In the genomic region with DNA sequence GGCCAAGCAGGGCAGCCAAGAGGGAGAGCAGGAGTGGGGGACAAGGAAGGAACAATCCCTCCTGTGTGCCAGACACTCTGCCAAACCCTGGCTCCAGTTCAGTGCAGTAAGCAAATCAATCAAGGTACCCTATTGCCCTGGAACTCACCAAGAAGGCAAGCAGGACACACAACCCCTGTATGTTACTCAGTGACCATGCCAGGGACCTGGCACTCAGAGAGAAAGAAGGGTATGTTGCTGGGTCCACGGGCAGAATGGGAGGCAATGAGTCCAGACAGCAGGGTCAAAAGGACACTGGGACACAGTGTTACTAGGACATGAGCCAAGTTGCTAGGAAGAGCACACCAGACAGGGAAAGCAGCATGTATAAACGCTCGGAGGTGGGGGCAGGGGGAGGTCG, we compare ENCODE assay signal across 15 mouse cellular contexts. TPM values are rescaled to one million over a fixed set of nuclear protein-coding genes. Genes with fewer than 3 reads are reported as not detected.
DNase-seq lines count a peak whose midpoint lies in the region; TF ChIP-seq lines count a peak whose summit lies in the region.
"Had no signal": no experiment of that assay in that cellular context is flagged by ENCODE, and none has a peak within 500 bp of the region (broad histone marks: within the 10 kb centered on the region; RNA-seq: fewer than 3 reads in every experiment).

No protein-coding gene starts in this region.

- peaks cover 14% of the 10 kb centered on the region; the same call in 1 of the 2 replicates for H3K27me3 ChIP-seq in heart, embryonic 10.5 days (ENCODE audit: insufficient read depth, poor library complexity, severe bottlenecking)
- no peaks in the 10 kb centered on the region for H3K27me3 ChIP-seq in heart, adult 2 months (ENCODE audit: control insufficient read depth, insufficient read depth, low read length)
- no peaks in the 10 kb centered on the region for H3K27me3 ChIP-seq in liver, adult 2 months (ENCODE audit: control insufficient read depth, insufficient read depth, low read length)
- H3K27me3 ChIP-seq: heart, embryonic 15.5 days; midbrain, embryonic 12.5 days had no signal

- intact Hi-C loops in heart, adult 2 months (cut with DNase I) = no loop called here

- H3K79me2 ChIP-seq in heart, adult 2 months (replicated peaks; ENCODE audit: control insufficient read depth, insufficient read depth, low read length) = no peaks in the 10 kb centered on the region
- no peaks in the 10 kb centered on the region for H3K79me2 ChIP-seq in liver, adult 2 months (ENCODE audit: control insufficient read depth, insufficient read depth, low read length)

- TF ChIP-seq POLR2A in heart, adult 2 months (IDR thresholded peaks at IDR 0.05; ENCODE audit: insufficient read depth, low read depth, low read length) = no peak
- TF ChIP-seq POLR2A in liver, adult 2 months (IDR thresholded peaks at IDR 0.05; ENCODE audit: extremely low read depth, insufficient read depth, low read length) = no peak

- H3K4me1 ChIP-seq in heart, embryonic 10.5 days = peaks cover 23% of the 10 kb centered on the region
- H3K4me1 ChIP-seq in heart, adult 2 months (ENCODE audit: control insufficient read depth, insufficient read depth, low read length) = peaks cover 2% of the 10 kb centered on the region; the same call in 1 of the 2 replicates
- H3K4me1 ChIP-seq in liver, adult 2 months (ENCODE audit: control insufficient read depth, insufficient read depth, low read length) = peaks cover 22% of the 10 kb centered on the region
- H3K4me1 ChIP-seq in brown adipose tissue, adult 24 weeks (ENCODE audit: control insufficient read depth, insufficient read depth, insufficient read length, low read length) = peaks cover 7% of the 10 kb centered on the region
- H3K4me1 ChIP-seq: midbrain, embryonic 12.5 days had no signal

- no peak overlapping the region for H3K9ac ChIP-seq in heart, adult 2 months (ENCODE audit: low read depth, low read length)
- no peak overlapping the region for H3K9ac ChIP-seq in liver, adult 2 months (ENCODE audit: low read depth, low read length)
- H3K9ac ChIP-seq: heart, embryonic 15.5 days; midbrain, embryonic 12.5 days had no signal

- H3K36me3 ChIP-seq in heart, embryonic 10.5 days = no peaks in the 10 kb centered on the region
- no peaks in the 10 kb centered on the region for H3K36me3 ChIP-seq in heart, adult 2 months (ENCODE audit: control insufficient read depth, insufficient read depth, low read length)
- H3K36me3 ChIP-seq in liver, adult 2 months (ENCODE audit: control insufficient read depth, insufficient read depth, low read length) = no peaks in the 10 kb centered on the region
- H3K36me3 ChIP-seq: heart, embryonic 15.5 days; midbrain, embryonic 12.5 days had no signal

- 59% methylated on average over 4 of the region's 4 CpGs for WGBS in heart, embryonic 10.5 days
- 26% methylated on average over 4 of the region's 4 CpGs for WGBS in heart, adult 2 months
- 8% methylated on average over 4 of the region's 4 CpGs for WGBS in liver, adult 2 months

- H3K4me3 ChIP-seq in heart, embryonic 10.5 days = no peak overlapping the region
- no peak overlapping the region for H3K4me3 ChIP-seq in heart, adult 2 months
- H3K4me3 ChIP-seq in liver, adult 2 months (ENCODE audit: insufficient read depth, low read depth, low read length) = no peak overlapping the region
- H3K4me3 ChIP-seq in brown adipose tissue, adult 24 weeks (ENCODE audit: insufficient read depth, low read depth, low read length) = no peak overlapping the region
- H3K4me3 ChIP-seq: heart, embryonic 15.5 days; midbrain, embryonic 12.5 days had no signal

- 0 out of 2 replicates have a peak overlapping the region, but pooled peaks have one; percentile 42 for H3K27ac ChIP-seq in heart, embryonic 10.5 days
- no peak overlapping the region for H3K27ac ChIP-seq in heart, adult 2 months
- peak overlapping the region; percentile 59 for H3K27ac ChIP-seq in liver, adult 2 months (replicated peaks; ENCODE audit: insufficient read depth, low read depth, low read length)
- H3K27ac ChIP-seq in brown adipose tissue, adult 24 weeks (replicated peaks; ENCODE audit: low read depth, low read length) = 0 out of 2 replicates have a peak overlapping the region, but pooled peaks have one; percentile 27
- H3K27ac ChIP-seq: heart, embryonic 15.5 days; midbrain, embryonic 12.5 days had no signal

- no peaks in the 10 kb centered on the region for H3K9me3 ChIP-seq in heart, embryonic 10.5 days
- H3K9me3 ChIP-seq: heart, embryonic 15.5 days; midbrain, embryonic 12.5 days had no signal

- no peak for TF ChIP-seq EP300 in heart, adult 2 months (IDR thresholded peaks at IDR 0.05; ENCODE audit: insufficient read depth, low read depth, low read length)

- no peak for DNase-seq in heart, embryonic 10.5 days (ENCODE audit: low spot score)
- no peak for DNase-seq in heart, adult 2 months
- peak; percentile 99 for DNase-seq in liver, adult 2 months (ENCODE audit: extremely low read depth, low read depth, low spot score)
- DNase-seq in liver = no peak
- peak; percentile 56 to 80 for DNase-seq in kidney, postnatal 25 days
- no peak for DNase-seq in spleen, postnatal 36 days (ENCODE audit: low spot score in 2 of 2)
- no peak for DNase-seq in right cerebral cortex, postnatal 10 days (ENCODE audit: low spot score in 2 of 2)
- DNase-seq: adrenal gland, adult 8-10 months; B cell, adult 2 months; cerebellum, postnatal 25 days had no signal

- no peak for TF ChIP-seq CTCF in heart, adult 2 months (IDR thresholded peaks at IDR 0.05)
- no peak for TF ChIP-seq CTCF in liver, adult 2 months (IDR thresholded peaks at IDR 0.05; ENCODE audit: low read depth, low read length)

RNA-seq across cellular contexts. Expression of a gene that starts 14.7 kb away (rescaled TPM):
- 0.48 and 1.1 TPM in 2 replicates for polyA plus RNA-seq in heart, embryonic 10.5 days (2016; fragmentation: Nextera tagmentation; extraction: Ambion mirVana)
- under 1 TPM; 0.23 to 0.27 TPM for total RNA-seq in heart, adult 2 months (2021)
- polyA plus RNA-seq in heart, adult 2 months (2012; rRNA removed) = 0.94 and 1.0 TPM in 2 replicates
- total RNA-seq in liver, adult 2 months (2014; rRNA removed) = under 0.01 and 0.13 TPM in 2 replicates
- polyA plus RNA-seq in liver, adult 2 months (2012; rRNA removed) = 0.10 and 0.19 TPM in 2 replicates
- polyA plus RNA-seq in brown adipose tissue, adult 24 weeks (2012; ENCODE audit: insufficient read depth, insufficient read length, missing spikeins) = 0.96 TPM in 1 of 2 replicates, not detected in the other
- polyA plus RNA-seq: inflammation-experienced regulatory T-cells, adult 6 months; limb, embryonic 11.5 days had no signal

RNA-seq across cellular contexts. Expression of a gene that starts 54.3 kb away (rescaled TPM):
- polyA plus RNA-seq in heart, embryonic 10.5 days (2016; fragmentation: Nextera tagmentation; extraction: Ambion mirVana) = 11.4 and 16.3 TPM in 2 replicates
- total RNA-seq in heart, adult 2 months (2021) = 1 to 10 TPM; 4.3 to 4.7 TPM
- polyA plus RNA-seq in heart, adult 2 months (2012; rRNA removed) = 6.6 and 7.2 TPM in 2 replicates
- total RNA-seq in liver, adult 2 months (2014; rRNA removed) = 0.83 and 1.3 TPM in 2 replicates
- 3.3 and 5.5 TPM in 2 replicates for polyA plus RNA-seq in liver, adult 2 months (2012; rRNA removed)
- polyA plus RNA-seq in brown adipose tissue, adult 24 weeks (2012; ENCODE audit: insufficient read depth, insufficient read length, missing spikeins) = 1.7 and 2.6 TPM in 2 replicates

Comparison
In these comparisons a context has a peak if more than half of its experiments do, and no peak if none do; other contexts are left out.
1. DNase-seq: peak in liver, adult 2 months (single experiment) and kidney, postnatal 25 days (2 of 2); none in heart, embryonic 10.5 days (single experiment), heart, adult 2 months (0 of 2), liver (single experiment), spleen, postnatal 36 days (0 of 2) and right cerebral cortex, postnatal 10 days (0 of 2).